Mouse (Mus musculus) forebrain, embryonic 14.5 days (tissue): ENCODE data around the gene Pip4k2a. TPM values are rescaled to one million over a fixed set of nuclear protein-coding genes. Genes with fewer than 3 reads are reported as not detected.
A peak's percentile ranks its signal among the peaks of the same experiment; 100 is the strongest.

Experiments used
- ATAC-seq: fragments of 200-750 bp; cut with Nextera tagmentation; 2 replicates; pipeline ENCODE4 v1.8.0; 2017; ENCODE audit warnings: mild to moderate bottlenecking, moderate library complexity
- DNase-seq: peaks from one replicate; pipeline ENCODE4 v3.0.0-alpha.2; 2015; ENCODE audit warnings: low spot score
- H3K27ac ChIP-seq: fragments of 300-500 bp; sonication (generic); 2 replicates; pipeline ENCODE4 v1.5.1; 2014; ENCODE audit warnings: low read depth, mild to moderate bottlenecking, control low read depth, low read length, moderate library complexity
- H3K27me3 ChIP-seq: fragments of 300-500 bp; sonication (generic); replicated peaks from 2 replicates; pipeline ENCODE4 v1.6.1; 2014; ENCODE audit warnings: low read length, control low read depth, mixed read lengths; ENCODE audit not compliant: control insufficient read depth, insufficient read depth
- H3K36me3 ChIP-seq: fragments of 300-500 bp; sonication (generic); 2 replicates; pipeline ENCODE4 v1.6.1; 2014; ENCODE audit warnings: low read length, control low read depth; ENCODE audit not compliant: control insufficient read depth, insufficient read depth
- H3K4me1 ChIP-seq: fragments of 300-500 bp; sonication (generic); 2 replicates; pipeline ENCODE4 v1.6.1; 2014; ENCODE audit warnings: antibody characterized with exemption, low read length, control low read depth; ENCODE audit not compliant: control insufficient read depth, insufficient read depth
- H3K4me2 ChIP-seq: fragments of 300-500 bp; sonication (generic); 2 replicates; pipeline ENCODE4 v1.6.1; 2014; ENCODE audit warnings: mild to moderate bottlenecking, control low read depth, low read length
- H3K4me3 ChIP-seq: fragments of 300-500 bp; sonication (generic); 2 replicates; pipeline ENCODE4 v1.5.1; 2014; ENCODE audit warnings: low read depth, low read length, control low read depth
- H3K9ac ChIP-seq: fragments of 300-500 bp; sonication (generic); 2 replicates; pipeline ENCODE4 v1.6.1; 2014; ENCODE audit warnings: mild to moderate bottlenecking, low read length, control low read depth, moderate library complexity
- H3K9me3 ChIP-seq: fragments of 300-500 bp; sonication (generic); replicated peaks from 2 replicates; pipeline ENCODE4 v1.6.1; 2016; ENCODE audit warnings: low read length, control low read depth, mixed read lengths; ENCODE audit not compliant: control insufficient read depth
- WGBS: fragments of 180-500 bp; shearing (Covaris S2); extraction: QIAGEN DNeasy Blood & Tissue Kit; methylation state at CpG from one replicate; pipeline ENCODE4 v1.1.7; 2014; 5-methylcytosine and 5-hydroxymethylcytosine counted together
- polyA plus RNA-seq: library from polyadenylated mRNA; unstranded; fragments of >200 nt; fragmentation: Nextera tagmentation; extraction: Ambion mirVana; gene quantifications from 2 replicates; pipeline ENCODE4 v1.2.1, GENCODE M21; 2014

Pip4k2a gene
- polyA plus RNA-seq, 1 experiment from 2014 or later, result 11.0 TPM

DNA sequence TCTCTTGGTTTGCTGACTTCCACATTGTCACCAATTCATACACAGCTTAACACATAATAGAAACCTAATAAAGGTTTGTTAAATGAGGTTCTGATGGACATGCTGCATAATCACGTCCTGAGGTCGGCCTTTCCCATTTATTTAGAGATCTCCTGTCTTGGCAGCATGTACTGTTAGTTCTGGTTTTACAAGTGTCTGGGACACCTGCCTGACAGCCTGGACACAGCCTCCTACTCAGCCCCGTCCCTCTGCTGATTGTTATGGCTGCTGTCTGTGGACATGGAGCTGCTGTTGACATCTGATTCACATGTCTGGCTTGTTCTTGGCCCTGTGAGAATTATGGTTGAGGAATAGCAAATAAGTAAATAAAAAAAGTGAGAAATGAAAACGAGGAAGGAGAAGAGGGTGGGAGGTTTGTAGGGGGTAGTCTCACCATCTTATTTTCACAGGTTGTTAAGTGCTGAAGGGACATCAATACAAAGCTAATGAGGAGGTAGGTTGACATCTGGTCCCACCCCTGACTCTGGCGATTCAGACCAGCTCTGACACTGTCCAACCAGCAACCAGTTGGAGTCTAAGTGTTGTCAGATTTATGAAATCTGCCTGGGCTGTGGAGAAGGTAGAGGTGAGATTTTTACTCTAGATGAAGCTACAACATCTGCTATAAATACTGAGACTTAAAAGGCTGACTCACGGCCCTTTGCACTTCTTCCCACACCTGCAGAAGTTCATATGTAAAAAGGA, 166.7 kb downstream of the Pip4k2a start:
- Histone ChIP-seq H3K4me2 (no peak overlapping the region), H3K27ac (no peak overlapping the region), H3K4me1 (no peaks in the 10 kb centered on the region), H3K4me3 (no peak overlapping the region), H3K9me3 (no peaks in the 10 kb centered on the region), H3K36me3 (no peaks in the 10 kb centered on the region), H3K9ac (no peak overlapping the region), H3K27me3 (no peaks in the 10 kb centered on the region)
- 70% methylated on average over 6 of the region's 6 CpGs for WGBS
- DNase-seq (no peak), ATAC-seq (no peak)

DNA sequence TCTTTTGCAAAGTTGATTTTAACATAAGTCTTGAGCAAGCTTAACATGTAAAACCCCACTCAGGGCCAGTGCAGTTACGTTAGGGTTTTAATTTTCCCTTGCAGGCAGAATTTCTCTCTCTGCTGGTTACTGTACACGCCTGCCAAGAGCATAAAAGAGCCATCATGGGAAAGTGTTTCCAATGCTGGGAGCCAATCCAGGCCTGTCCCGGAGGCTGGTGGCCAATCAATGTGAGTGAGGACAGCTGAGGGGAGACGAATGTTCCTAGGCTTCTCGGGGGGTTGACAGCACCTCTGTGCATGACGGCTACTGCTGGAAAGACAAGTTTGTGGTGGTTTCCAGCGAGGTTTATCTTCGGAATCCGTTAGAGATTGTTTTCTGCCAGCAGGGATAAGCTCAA, 175.2 kb downstream of the Pip4k2a start:
- H3K9me3 ChIP-seq, result no peaks in the 10 kb centered on the region
- no peaks in the 10 kb centered on the region for H3K27me3 ChIP-seq
- H3K36me3 ChIP-seq, result no peaks in the 10 kb centered on the region
- H3K4me1 ChIP-seq, result peaks cover 10% of the 10 kb centered on the region
- DNase-seq, result peak; percentile 74
- no peak overlapping the region for H3K9ac ChIP-seq
- peak; percentile 78 for ATAC-seq
- H3K4me2 ChIP-seq, result no peak overlapping the region
- no peak overlapping the region for H3K27ac ChIP-seq
- H3K4me3 ChIP-seq, result no peak overlapping the region
- 37% methylated on average over 9 of the region's 9 CpGs for WGBS

DNA sequence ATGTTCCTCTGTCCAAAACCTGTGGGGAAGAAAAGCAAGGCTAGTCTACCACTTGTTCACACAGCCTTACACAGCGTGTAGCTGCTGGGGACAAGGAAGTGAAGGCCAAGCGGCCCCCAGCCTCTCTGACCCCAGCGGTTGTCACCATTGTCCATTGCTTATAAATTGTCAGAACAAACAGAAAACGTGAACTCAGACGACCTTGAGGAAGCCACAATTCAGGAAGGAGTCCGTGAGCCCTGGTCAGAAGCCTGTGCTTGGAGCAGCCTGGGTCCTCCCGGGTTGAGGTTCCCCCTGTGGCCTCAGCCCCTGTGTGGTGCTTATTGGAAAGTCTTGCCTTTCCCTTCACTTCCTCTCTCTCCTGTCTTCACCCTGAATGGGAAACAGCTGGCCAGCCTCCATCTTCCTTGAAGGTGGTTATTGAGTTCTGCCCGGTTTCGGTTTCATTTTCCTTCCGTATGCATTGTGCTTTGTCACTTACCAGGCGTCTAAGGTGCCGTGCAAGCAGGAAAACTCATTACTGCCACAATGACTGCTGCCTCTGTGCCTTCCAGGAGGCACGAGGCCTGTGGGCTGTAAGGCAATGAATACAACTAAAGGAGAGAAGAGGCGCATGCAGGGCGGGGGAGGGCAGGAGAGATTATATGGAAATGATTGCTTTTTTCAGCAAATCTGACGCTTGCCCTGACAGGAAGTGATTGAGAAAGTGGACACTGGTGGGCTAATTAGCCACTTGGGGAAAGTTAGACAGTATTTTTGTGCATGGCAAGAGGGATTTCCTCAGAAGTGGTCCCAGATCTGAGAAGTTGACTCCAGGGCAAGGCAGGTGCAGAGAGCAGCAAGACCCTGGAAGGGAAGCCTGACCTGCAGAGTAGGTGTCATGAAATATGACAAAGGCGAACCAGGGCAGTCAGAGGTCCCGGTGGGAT, 176.2 kb downstream of the Pip4k2a start:
- Histone ChIP-seq H3K27ac (no peak overlapping the region), H3K27me3 (no peaks in the 10 kb centered on the region), H3K36me3 (no peaks in the 10 kb centered on the region), H3K4me2 (peak overlapping the region; percentile 21), H3K4me1 (peaks cover 10% of the 10 kb centered on the region), H3K9me3 (no peaks in the 10 kb centered on the region), H3K4me3 (no peak overlapping the region), H3K9ac (no peak overlapping the region)
- 38% methylated on average over 18 of the region's 18 CpGs for WGBS
- ATAC-seq, result 0 out of 2 replicates have a peak, but pooled peaks have one; percentile 33
- peak; percentile 42 for DNase-seq

DNA sequence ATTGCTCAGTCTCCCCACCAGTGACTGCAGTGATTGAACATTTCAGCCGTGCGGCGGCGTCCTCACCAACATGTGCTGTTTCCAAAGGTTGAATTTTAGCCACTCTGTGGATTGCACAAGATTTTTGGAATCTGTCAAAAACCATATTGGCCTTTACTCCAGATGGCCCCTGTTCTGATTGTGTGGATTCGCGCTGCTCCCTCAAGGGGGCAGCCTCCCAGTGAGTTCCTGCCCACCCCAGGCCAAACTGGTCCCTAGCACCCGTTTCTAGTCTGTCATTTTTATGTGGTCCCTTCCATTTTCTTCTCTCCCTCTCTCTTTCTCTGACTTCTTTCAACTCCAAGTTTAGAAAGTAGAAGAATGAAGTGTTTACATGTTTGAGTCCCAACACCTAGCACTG, 178.4 kb downstream of the Pip4k2a start:
- H3K36me3 ChIP-seq, result no peaks in the 10 kb centered on the region
- no peaks in the 10 kb centered on the region for H3K9me3 ChIP-seq
- DNase-seq (no peak), ATAC-seq (no peak)
- H3K9ac ChIP-seq, result no peak overlapping the region
- H3K4me2 ChIP-seq, result no peak overlapping the region
- H3K4me1 ChIP-seq, result peaks cover 10% of the 10 kb centered on the region
- no peaks in the 10 kb centered on the region for H3K27me3 ChIP-seq
- H3K4me3 ChIP-seq, result no peak overlapping the region
- WGBS, result 77% methylated on average over 7 of the region's 7 CpGs
- no peak overlapping the region for H3K27ac ChIP-seq

DNA sequence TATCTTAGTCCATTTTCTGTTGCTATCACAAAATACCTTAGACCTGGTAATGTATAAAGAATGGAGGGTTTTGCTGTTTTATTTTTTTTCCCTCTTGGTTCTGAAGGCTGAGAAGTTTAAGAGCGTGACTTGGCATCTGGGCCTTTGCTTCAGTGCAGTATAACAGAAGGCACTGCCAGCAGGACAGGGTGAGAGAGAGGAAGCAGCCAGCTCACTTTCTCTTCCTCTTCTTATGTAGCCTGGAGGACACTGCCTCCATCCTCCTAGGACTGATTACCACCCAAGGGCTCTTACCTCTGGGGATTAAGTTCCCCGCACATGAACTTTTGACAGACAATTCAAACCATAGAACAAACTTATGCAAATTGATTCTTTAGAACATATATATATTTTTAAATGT, 181.9 kb downstream of the Pip4k2a start:
- Histone ChIP-seq H3K36me3 (no peaks in the 10 kb centered on the region), H3K4me2 (no peak overlapping the region), H3K4me3 (no peak overlapping the region), H3K9me3 (no peaks in the 10 kb centered on the region), H3K27ac (no peak overlapping the region), H3K27me3 (no peaks in the 10 kb centered on the region), H3K9ac (no peak overlapping the region), H3K4me1 (no peaks in the 10 kb centered on the region)
- no peak for ATAC-seq
- no peak for DNase-seq
- WGBS, result 94% methylated on average over 2 of the region's 2 CpGs

DNA sequence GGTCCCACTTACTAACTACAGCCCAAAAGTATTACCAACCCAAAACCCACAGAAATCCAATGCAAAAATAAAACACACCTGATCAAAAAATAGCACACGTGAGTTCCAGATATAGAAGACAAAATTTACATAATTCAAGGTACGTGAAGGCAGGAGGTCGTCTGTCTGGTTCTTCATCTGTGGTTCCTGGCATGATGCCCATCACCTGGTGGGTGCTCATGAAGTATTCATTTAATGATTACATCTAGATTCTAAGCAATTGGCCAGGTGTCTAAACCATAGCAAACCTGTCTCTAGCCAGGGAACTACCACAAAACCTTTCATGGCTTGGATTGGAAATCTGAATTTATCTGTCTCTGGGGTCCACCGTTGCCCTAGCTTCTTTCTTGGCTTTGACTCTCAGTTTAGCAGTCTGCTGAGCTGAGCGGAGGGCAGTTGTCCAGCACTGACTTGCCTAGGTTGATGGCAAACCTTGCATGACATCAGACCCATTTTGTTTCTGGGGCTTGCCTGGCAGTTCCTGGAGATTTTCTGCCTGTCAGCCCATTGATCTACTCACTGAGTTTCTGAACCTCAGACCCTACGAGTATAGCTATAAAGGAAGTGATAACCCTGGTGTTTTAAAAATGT, 182.5 kb downstream of the Pip4k2a start:
- Histone ChIP-seq H3K4me3 (no peak overlapping the region), H3K27ac (no peak overlapping the region), H3K9ac (no peak overlapping the region), H3K27me3 (no peaks in the 10 kb centered on the region), H3K4me1 (no peaks in the 10 kb centered on the region), H3K4me2 (no peak overlapping the region), H3K36me3 (no peaks in the 10 kb centered on the region), H3K9me3 (no peaks in the 10 kb centered on the region)
- no peak for ATAC-seq
- no peak for DNase-seq
- WGBS, result 70% methylated on average over 6 of the region's 6 CpGs

- no peak for ATAC-seq
- H3K4me1 ChIP-seq, result no peaks in the 10 kb centered on the region
- H3K27me3 ChIP-seq, result no peaks in the 10 kb centered on the region
- no peak overlapping the region for H3K4me2 ChIP-seq
- no peak for DNase-seq
- no peak overlapping the region for H3K4me3 ChIP-seq
- WGBS, result 53% methylated on average over 5 of the region's 5 CpGs
- no peak overlapping the region for H3K27ac ChIP-seq
- H3K9ac ChIP-seq, result no peak overlapping the region
- H3K36me3 ChIP-seq, result no peaks in the 10 kb centered on the region
- H3K9me3 ChIP-seq, result no peaks in the 10 kb centered on the region
Measured at GRCm38 (mm10) chr2:18814447-18814804, 183.5 kb downstream of the Pip4k2a start.

DNA sequence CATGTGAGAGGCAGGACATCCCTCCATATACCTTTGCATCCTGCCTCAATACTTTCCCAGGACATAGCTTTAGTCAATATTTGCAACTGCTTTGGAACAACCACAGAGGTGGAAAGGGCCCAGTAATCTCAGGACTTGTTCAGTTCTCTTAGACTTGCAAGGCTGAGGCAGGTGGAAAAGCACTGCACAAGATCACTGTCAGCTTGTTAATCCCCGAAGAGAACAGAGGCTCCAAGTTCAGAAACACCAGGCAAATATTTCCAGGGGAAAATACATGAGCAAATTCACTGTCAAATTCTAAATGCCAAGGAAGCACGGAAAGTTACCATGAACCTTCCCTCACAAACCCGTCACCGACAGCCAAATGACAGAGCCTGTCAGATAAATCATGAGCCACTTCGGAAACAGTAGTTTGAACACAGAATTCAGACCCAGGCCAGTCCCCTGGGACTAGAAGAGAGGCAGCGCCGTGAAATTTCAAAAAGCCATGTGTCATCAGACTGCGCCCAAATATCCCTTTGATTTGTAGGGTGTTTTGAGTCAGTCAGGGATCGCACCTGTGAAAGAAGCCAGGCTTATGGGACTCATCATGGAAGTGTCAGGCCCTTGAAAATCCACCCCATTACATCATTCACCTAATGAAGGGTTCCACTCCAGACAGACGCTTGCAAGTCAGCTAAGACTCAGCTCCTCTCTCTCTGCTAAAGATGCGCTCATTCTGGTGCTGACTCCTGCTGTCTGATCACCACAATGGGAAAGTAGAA, 184.1 kb downstream of the Pip4k2a start:
- no peak overlapping the region for H3K4me3 ChIP-seq
- no peaks in the 10 kb centered on the region for H3K27me3 ChIP-seq
- H3K9ac ChIP-seq, result no peak overlapping the region
- H3K4me1 ChIP-seq, result no peaks in the 10 kb centered on the region
- no peak overlapping the region for H3K27ac ChIP-seq
- H3K4me2 ChIP-seq, result no peak overlapping the region
- DNase-seq (no peak), ATAC-seq (no peak)
- no peaks in the 10 kb centered on the region for H3K36me3 ChIP-seq
- WGBS, result 76% methylated on average over 11 of the region's 11 CpGs
- H3K9me3 ChIP-seq, result no peaks in the 10 kb centered on the region
